Mouse (Mus musculus) kidney, postnatal 0 days (tissue): Measurements from ENCODE around the gene Tdrd1. TPM values are rescaled to one million over a fixed set of nuclear protein-coding genes. Genes with fewer than 3 reads are reported as not detected.

Source experiments
- ATAC-seq: fragments of 200-750 bp; cut with Nextera tagmentation; replicated peaks from 2 replicates; pipeline ENCODE4 v1.8.0; 2017; ENCODE audit warnings: low read depth, moderate number of reproducible peaks, moderate TSS enrichment, moderate library complexity; ENCODE audit not compliant: low FRiP score
- DNase-seq: peaks from one replicate; pipeline ENCODE4 v3.0.0-alpha.2; 2016; ENCODE audit warnings: low spot score
- H3K27ac ChIP-seq: fragments of 300-500 bp; sonication (generic); 2 replicates; pipeline ENCODE4 v1.5.1; 2014; ENCODE audit warnings: mild to moderate bottlenecking
- H3K27me3 ChIP-seq: fragments of 300-500 bp; sonication (generic); 2 replicates; pipeline ENCODE4 v1.6.1; 2014; ENCODE audit warnings: low read length, mixed read lengths; ENCODE audit not compliant: insufficient read depth
- H3K36me3 ChIP-seq: fragments of 300-500 bp; sonication (generic); 2 replicates; pipeline ENCODE4 v1.6.1; 2014; ENCODE audit warnings: low read length, mixed read lengths; ENCODE audit not compliant: insufficient read depth
- H3K4me1 ChIP-seq: fragments of 300-500 bp; sonication (generic); replicated peaks from 2 replicates; pipeline ENCODE4 v1.6.1; 2014; ENCODE audit warnings: antibody characterized with exemption, low read length, mixed read lengths; ENCODE audit not compliant: insufficient read depth
- H3K4me2 ChIP-seq: fragments of 300-500 bp; sonication (generic); 2 replicates; pipeline ENCODE4 v1.6.1; 2014; ENCODE audit warnings: mild to moderate bottlenecking, low read length, moderate library complexity, mixed read lengths
- H3K4me3 ChIP-seq: fragments of 300-500 bp; sonication (generic); replicated peaks from 2 replicates; pipeline ENCODE4 v1.5.1; 2014; ENCODE audit warnings: low read depth, low read length
- H3K9ac ChIP-seq: fragments of 300-500 bp; sonication (generic); 2 replicates; pipeline ENCODE4 v1.6.1; 2014; ENCODE audit warnings: low read depth, low read length
- H3K9me3 ChIP-seq: fragments of 300-500 bp; sonication (generic); replicated peaks from 2 replicates; pipeline ENCODE4 v1.6.1; 2016; ENCODE audit warnings: low read length, inconsistent platforms, mixed read lengths
- CTCF ChIP-seq: IDR thresholded peaks from 2 replicates; pipeline ENCODE4 v1.5.1; 2016; ENCODE audit warnings: antibody characterized with exemption, low read depth, mild to moderate bottlenecking, moderate library complexity
- WGBS: fragments of 180-500 bp; shearing (Covaris S2); extraction: QIAGEN DNeasy Blood & Tissue Kit; methylation state at CpG from one replicate; pipeline ENCODE4 v1.1.7; 2014; 5-methylcytosine and 5-hydroxymethylcytosine counted together
- polyA plus RNA-seq: library from polyadenylated mRNA; unstranded; fragments of >200 nt; fragmentation: Nextera tagmentation; extraction: Ambion mirVana; gene quantifications from 2 replicates; pipeline ENCODE4 v1.2.1, GENCODE M21; 2015

The Tdrd1 gene
- polyA plus RNA-seq, 1 experiment from 2014 or later = 0.58 TPM

- TF ChIP-seq CTCF = no peak
- Histone ChIP-seq H3K4me2 (no peak overlapping the region), H3K27me3 (no peaks in the 10 kb centered on the region), H3K4me3 (no peak overlapping the region), H3K9ac (no peak overlapping the region), H3K9me3 (no peaks in the 10 kb centered on the region), H3K4me1 (no peaks in the 10 kb centered on the region), H3K27ac (peak overlapping the region; percentile 73), H3K36me3 (0 out of 2 replicates have a peak, but pooled peaks cover 3% of the 10 kb centered on the region)
- WGBS = 62% methylated on average over 4 of the region's 4 CpGs
- ATAC-seq = no peak
- no peak for DNase-seq
These were observed 87.8 kb downstream of the Tdrd1 start for GRCm38 (mm10) chr19:56913761-56914160.

- DNase-seq = no peak
- Histone ChIP-seq H3K27me3 (no peaks in the 10 kb centered on the region), H3K9me3 (no peaks in the 10 kb centered on the region), H3K36me3 (0 out of 2 replicates have a peak, but pooled peaks cover 3% of the 10 kb centered on the region), H3K4me1 (no peaks in the 10 kb centered on the region), H3K4me2 (no peak overlapping the region), H3K4me3 (no peak overlapping the region), H3K9ac (no peak overlapping the region), H3K27ac (peak overlapping the region; percentile 73)
- no peak for TF ChIP-seq CTCF
- ATAC-seq = no peak
- 98% methylated on average over 3 of the region's 3 CpGs for WGBS
These were observed 88.6 kb downstream of the Tdrd1 start for GRCm38 (mm10) chr19:56914658-56915057.

- peak overlapping the region; percentile 78 for H3K27ac ChIP-seq
- H3K4me3 ChIP-seq = no peak overlapping the region
- H3K27me3 ChIP-seq = no peaks in the 10 kb centered on the region
- H3K4me1 ChIP-seq = no peaks in the 10 kb centered on the region
- H3K4me2 ChIP-seq = no peak overlapping the region
- TF ChIP-seq CTCF = no peak
- H3K9me3 ChIP-seq = no peaks in the 10 kb centered on the region
- WGBS = 52% methylated on average over 6 of the region's 6 CpGs
- DNase-seq (peak; percentile 54), ATAC-seq (peak; percentile 72)
- H3K36me3 ChIP-seq = 0 out of 2 replicates have a peak, but pooled peaks cover 3% of the 10 kb centered on the region
- H3K9ac ChIP-seq = no peak overlapping the region
These were observed 89.1 kb downstream of the Tdrd1 start for GRCm38 (mm10) chr19:56915084-56915483.

Other genes starting within 250 kb of the Tdrd1 start
- gene Adrb1, start 104.0 kb upstream of the Tdrd1 start, polyA plus RNA-seq = 0.37 and 0.55 TPM in 2 replicates
- 20.3 TPM in 2 replicates for gene Ccdc186, start 4.0 kb upstream of the Tdrd1 start, polyA plus RNA-seq
- 18.3 and 18.5 TPM in 2 replicates for gene Vwa2, start 48.0 kb downstream of the Tdrd1 start, polyA plus RNA-seq
- 21.3 and 22.0 TPM in 2 replicates for gene Afap1l2, start 182.0 kb downstream of the Tdrd1 start, polyA plus RNA-seq